In genomic region chr1:75236117-75237050, GRCm38 (mm10) we compare ENCODE assay signal across 8 mouse cellular contexts. TPM values are rescaled to one million over a fixed set of nuclear protein-coding genes. Genes with fewer than 3 reads are reported as not detected.
DNase-seq lines count a peak whose midpoint lies in the region; ATAC-seq and TF ChIP-seq lines count a peak whose summit lies in the region.

TSS of gene Dnajb2 (plus strand) at chr1:75236406.

- peaks cover 11 to 37% of the 10 kb centered on the region in 2 experiments for H3K4me1 ChIP-seq in CH12.LX (ENCODE audit: control insufficient read depth in 1 of 2, insufficient read depth in 2 of 2)
- peaks cover 23% of the 10 kb centered on the region for H3K4me1 ChIP-seq in forebrain, embryonic 12.5 days
- H3K4me1 ChIP-seq in heart, embryonic 16.5 days (ENCODE audit: control insufficient read depth, insufficient read depth, low read length), result peaks cover 22% of the 10 kb centered on the region
- peaks cover 69% of the 10 kb centered on the region for H3K4me1 ChIP-seq in liver, embryonic 15.5 days (replicated peaks)
- no peaks in the 10 kb centered on the region for H3K4me1 ChIP-seq in neural tube, embryonic 11.5 days (ENCODE audit: control insufficient read depth, insufficient read depth, low read length)
- H3K4me1 ChIP-seq in stomach, embryonic 16.5 days (ENCODE audit: control insufficient read depth, insufficient read depth, low read length), result peaks cover 14% of the 10 kb centered on the region

- peak within 1 kb of the TSS; percentile 77 to 82 (median 80) for H3K4me3 ChIP-seq in CH12.LX (replicated peaks in 1 of 3; ENCODE audit: low read depth in 2 of 3, low read length in 2 of 3, poor library complexity in 1 of 3)
- peak within 1 kb of the TSS; percentile 64 for H3K4me3 ChIP-seq in forebrain, embryonic 12.5 days (replicated peaks)
- H3K4me3 ChIP-seq in heart, embryonic 16.5 days (ENCODE audit: low read length), result peak within 1 kb of the TSS; percentile 77
- peak within 1 kb of the TSS; percentile 65 for H3K4me3 ChIP-seq in liver, embryonic 15.5 days (replicated peaks)
- H3K4me3 ChIP-seq in neural tube, embryonic 11.5 days (ENCODE audit: low read depth, low read length), result peak within 1 kb of the TSS; percentile 51
- H3K4me3 ChIP-seq in stomach, embryonic 16.5 days (replicated peaks; ENCODE audit: low read length), result peak within 1 kb of the TSS; percentile 73

- H3K27ac ChIP-seq in CH12.LX (ENCODE audit: insufficient read depth, low read depth), result peak within 1 kb of the TSS; percentile 82
- H3K27ac ChIP-seq in forebrain, embryonic 12.5 days, result peak within 1 kb of the TSS; percentile 78
- peak within 1 kb of the TSS; percentile 93 for H3K27ac ChIP-seq in heart, embryonic 16.5 days (ENCODE audit: low read length)
- H3K27ac ChIP-seq in liver, embryonic 15.5 days (replicated peaks), result peak within 1 kb of the TSS; percentile 99
- H3K27ac ChIP-seq in neural tube, embryonic 11.5 days (ENCODE audit: low read depth, low read length), result peak within 1 kb of the TSS; percentile 76
- H3K27ac ChIP-seq in stomach, embryonic 16.5 days (ENCODE audit: low read length), result peak within 1 kb of the TSS; percentile 89

- peak; percentile 92 for DNase-seq in CH12.LX (ENCODE audit: extremely low read depth)
- peak; percentile 71 for DNase-seq in c-Kit-positive CD71-positive TER-119-negative erythroid progenitor cells, embryonic 14.5 days (ENCODE audit: low read depth)
- peak; percentile 91 to 97 for DNase-seq in kidney, postnatal 25 days
- DNase-seq in neural tube, embryonic 11.5 days (ENCODE audit: low spot score), result peak; percentile 77

- in situ Hi-C loops in CH12.LX (cut with MboI; ENCODE audit: low pct_ligation_motif_present, low pct_unique_long_range_greater_than_20kb, low sequenced_read_pairs), result no loop called here

- dilution Hi-C loops in CH12.LX (cut with MboI; ENCODE audit: extremely low pct_ligation_motif_present, extremely low pct_unique_long_range_greater_than_20kb, low sequenced_read_pairs), result no loop called here

- under 1% methylated on average over 64 of the region's 64 CpGs for WGBS in forebrain, embryonic 12.5 days
- 1% methylated on average over 62 of the region's 64 CpGs for WGBS in heart, embryonic 16.5 days
- WGBS in liver, embryonic 15.5 days (ENCODE audit: insufficient replicate concordance), result 1% methylated on average over 64 of the region's 64 CpGs
- under 1% methylated on average over 49 of the region's 64 CpGs for WGBS in neural tube, embryonic 11.5 days
- WGBS in stomach, embryonic 16.5 days, result under 1% methylated on average over 63 of the region's 64 CpGs

- TF ChIP-seq CTCF in CH12.LX (conservative IDR thresholded peaks at IDR 0.05 in 1 of 2, IDR thresholded peaks at IDR 0.05 in 1 of 2; ENCODE audit: low read depth in 2 of 2, low read length in 2 of 2), result no peak

- H3K36me3 ChIP-seq in CH12.LX (replicated peaks in 1 of 2; ENCODE audit: control insufficient read depth in 1 of 2, insufficient read depth in 1 of 2, low read length in 1 of 2), result peaks cover 17 to 31% of the 10 kb centered on the region in 2 experiments
- peaks cover 5% of the 10 kb centered on the region for H3K36me3 ChIP-seq in forebrain, embryonic 12.5 days (replicated peaks)
- H3K36me3 ChIP-seq in heart, embryonic 16.5 days (ENCODE audit: control insufficient read depth, insufficient read depth), result peaks cover 14% of the 10 kb centered on the region
- H3K36me3 ChIP-seq in liver, embryonic 15.5 days (replicated peaks), result peaks cover 20% of the 10 kb centered on the region; the same call in 1 of the 2 replicates
- H3K36me3 ChIP-seq in neural tube, embryonic 11.5 days (ENCODE audit: control insufficient read depth, insufficient read depth, low read length), result no peaks in the 10 kb centered on the region
- H3K36me3 ChIP-seq in stomach, embryonic 16.5 days (ENCODE audit: control insufficient read depth, insufficient read depth, low read length), result peaks cover 7% of the 10 kb centered on the region; the same call in 1 of the 2 replicates

- H3K9ac ChIP-seq in CH12.LX (ENCODE audit: insufficient read depth, low read depth), result peak within 1 kb of the TSS; percentile 83
- peak within 1 kb of the TSS; percentile 77 for H3K9ac ChIP-seq in forebrain, embryonic 12.5 days
- peak within 1 kb of the TSS; percentile 92 for H3K9ac ChIP-seq in heart, embryonic 16.5 days (ENCODE audit: low read length)
- H3K9ac ChIP-seq in liver, embryonic 15.5 days, result peak within 1 kb of the TSS; percentile 81
- peak within 1 kb of the TSS; percentile 61 for H3K9ac ChIP-seq in neural tube, embryonic 11.5 days (ENCODE audit: low read length)
- peak within 1 kb of the TSS; percentile 87 for H3K9ac ChIP-seq in stomach, embryonic 16.5 days (ENCODE audit: low read length)

- H3K9me3 ChIP-seq in CH12.LX (replicated peaks; ENCODE audit: low read length), result no peaks in the 10 kb centered on the region
- H3K9me3 ChIP-seq in forebrain, embryonic 12.5 days, result no peaks in the 10 kb centered on the region
- H3K9me3 ChIP-seq in heart, embryonic 16.5 days (replicated peaks; ENCODE audit: control insufficient read depth, low read length), result no peaks in the 10 kb centered on the region
- no peaks in the 10 kb centered on the region for H3K9me3 ChIP-seq in liver, embryonic 15.5 days (replicated peaks)
- H3K9me3 ChIP-seq in neural tube, embryonic 11.5 days (ENCODE audit: control insufficient read depth, low read length), result no peaks in the 10 kb centered on the region
- no peaks in the 10 kb centered on the region for H3K9me3 ChIP-seq in stomach, embryonic 16.5 days (replicated peaks; ENCODE audit: control insufficient read depth, low read length)

- TF ChIP-seq RAD21 in CH12.LX (IDR thresholded peaks at IDR 0.05; ENCODE audit: low read depth, low read length), result no peak

- no peaks in the 10 kb centered on the region for H3K27me3 ChIP-seq in CH12.LX (replicated peaks)
- H3K27me3 ChIP-seq in forebrain, embryonic 12.5 days, result no peaks in the 10 kb centered on the region
- H3K27me3 ChIP-seq in heart, embryonic 16.5 days (ENCODE audit: control insufficient read depth, insufficient read depth, low read length), result no peaks in the 10 kb centered on the region
- no peaks in the 10 kb centered on the region; the same call in 1 of the 2 replicates for H3K27me3 ChIP-seq in liver, embryonic 15.5 days
- H3K27me3 ChIP-seq in neural tube, embryonic 11.5 days (ENCODE audit: control insufficient read depth, insufficient read depth, low read length), result no peaks in the 10 kb centered on the region
- no peaks in the 10 kb centered on the region for H3K27me3 ChIP-seq in stomach, embryonic 16.5 days (ENCODE audit: control insufficient read depth, insufficient read depth, low read length)

- no peaks in the 10 kb centered on the region; the same call in 1 of the 2 replicates for H3K79me2 ChIP-seq in CH12.LX (replicated peaks; ENCODE audit: control insufficient read depth, extremely low read depth, insufficient read depth, poor library complexity, severe bottlenecking)

- H3K4me2 ChIP-seq in CH12.LX (ENCODE audit: insufficient read depth, low read depth, poor library complexity, severe bottlenecking), result peak within 1 kb of the TSS; percentile 72
- peak within 1 kb of the TSS; percentile 94 for H3K4me2 ChIP-seq in forebrain, embryonic 12.5 days
- peak within 1 kb of the TSS; percentile 94 for H3K4me2 ChIP-seq in heart, embryonic 16.5 days (ENCODE audit: low read depth, low read length)
- H3K4me2 ChIP-seq in liver, embryonic 15.5 days, result peak within 1 kb of the TSS; percentile 90
- peak within 1 kb of the TSS; percentile 69 for H3K4me2 ChIP-seq in neural tube, embryonic 11.5 days (ENCODE audit: low read depth)
- peak within 1 kb of the TSS; percentile 86 for H3K4me2 ChIP-seq in stomach, embryonic 16.5 days (ENCODE audit: low read depth, low read length)

- peak; percentile 83 for TF ChIP-seq POLR2A in CH12.LX (IDR thresholded peaks at IDR 0.05; ENCODE audit: low read depth, low read length)

- ATAC-seq in forebrain, embryonic 12.5 days (ENCODE audit: low FRiP score), result peak; percentile 87
- peak; percentile 90 for ATAC-seq in heart, embryonic 16.5 days (replicated peaks; ENCODE audit: extremely low read depth, insufficient read depth, low FRiP score)
- peak; percentile 97 for ATAC-seq in liver, embryonic 15.5 days (ENCODE audit: insufficient read depth)
- peak; percentile 81 for ATAC-seq in neural tube, embryonic 11.5 days (ENCODE audit: insufficient read depth, low FRiP score, low TSS enrichment)
- peak; percentile 96 for ATAC-seq in stomach, embryonic 16.5 days (ENCODE audit: insufficient read depth, low FRiP score)

- no peak for TF ChIP-seq EP300 in CH12.LX (IDR thresholded peaks at IDR 0.05; ENCODE audit: low read length)

TF ChIP-seq in CH12.LX, 34 proteins besides CTCF, POLR2A, EP300 and RAD21 (continues in another document):
- TF ChIP-seq TCF12 (IDR thresholded peaks at IDR 0.05; ENCODE audit: low read depth, low read length) (peak; percentile 55), CHD2 (IDR thresholded peaks at IDR 0.05; ENCODE audit: low read length) (peak; percentile 54), SIN3A (IDR thresholded peaks at IDR 0.05; ENCODE audit: low read length) (peak; percentile 14; the same call in 1 of the 2 replicates), MYC (IDR thresholded peaks at IDR 0.05; ENCODE audit: low read depth, low read length) (no peak), NELFE (IDR thresholded peaks at IDR 0.05; ENCODE audit: low read depth, low read length) (peak; percentile 78), ZKSCAN1 (IDR thresholded peaks at IDR 0.05; ENCODE audit: borderline replicate concordance, low read depth, low read length) (no peak), ELF1 (IDR thresholded peaks at IDR 0.05; ENCODE audit: low read depth, low read length) (0 out of 2 replicates have a peak, but pooled peaks have one; percentile 25), IRF4 (IDR thresholded peaks at IDR 0.05; ENCODE audit: low read depth, low read length) (peak; percentile 48; the same call in 1 of the 2 replicates), MXI1 (IDR thresholded peaks at IDR 0.05; ENCODE audit: low read depth, low read length) (peak; percentile 82), CHD1 (IDR thresholded peaks at IDR 0.05; ENCODE audit: low read depth, low read length) (no peak), BHLHE40 (IDR thresholded peaks at IDR 0.05; ENCODE audit: low read depth, low read length) (peak; percentile 73), NRF1 (IDR thresholded peaks at IDR 0.05; ENCODE audit: low read depth, low read length) (peak; percentile 74), ZNF384 (IDR thresholded peaks at IDR 0.05; ENCODE audit: low read depth, low read length) (no peak)

RNA-seq across cellular contexts. Expression of gene Dnajb2, which starts in this region (rescaled TPM):
- total RNA-seq in CH12.LX (2012; rRNA removed) (13.8 and 14.7 TPM in 2 replicates), CH12.LX (2014; rRNA removed) (4.6 and 6.8 TPM in 2 replicates)
- polyA plus RNA-seq in CH12.LX (2012; ENCODE audit: insufficient read length, low read depth), result 15.2 and 15.3 TPM in 2 replicates
- 38.1 and 41.5 TPM in 2 replicates for polyA plus RNA-seq in forebrain, embryonic 12.5 days (2016; fragmentation: Nextera tagmentation; extraction: Ambion mirVana)
- polyA plus RNA-seq in heart, embryonic 16.5 days (2015; fragmentation: Nextera tagmentation; extraction: Ambion mirVana), result 45.6 and 46.0 TPM in 2 replicates
- 28.9 and 32.4 TPM in 2 replicates for polyA plus RNA-seq in liver, embryonic 15.5 days (2015; fragmentation: Nextera tagmentation; extraction: Ambion mirVana)
- polyA plus RNA-seq in neural tube, embryonic 11.5 days (2014; fragmentation: Nextera tagmentation; extraction: Ambion mirVana), result 20.5 and 21.9 TPM in 2 replicates
- 31.3 and 32.3 TPM in 2 replicates for polyA plus RNA-seq in stomach, embryonic 16.5 days (2015; fragmentation: Nextera tagmentation; extraction: Ambion mirVana)

Comparison
In these comparisons a context has a peak if more than half of its experiments do, and no peak if none do; other contexts are left out.
1. Peak in every context shown above with its lines: DNase-seq, ATAC-seq, H3K4me3 ChIP-seq and H3K27ac ChIP-seq.